Mouse (Mus musculus) thymus, adult 2 months (tissue): Measurements from ENCODE around the gene Gm17359. TPM values are rescaled to one million over a fixed set of nuclear protein-coding genes. Genes with fewer than 3 reads are reported as not detected.

ENCODE experiments used
- DNase-seq: peaks from one replicate; pipeline ENCODE4 v3.0.0; 2021
- H3K27ac ChIP-seq: fragments of 200-500 bp; 2 replicates; pipeline ENCODE4 v1.5.1; 2012; ENCODE audit warnings: low read length, control low read depth; ENCODE audit not compliant: control insufficient read depth, insufficient read depth
- H3K27me3 ChIP-seq: fragments of 200-500 bp; 2 replicates; pipeline ENCODE4 v1.6.1; 2012; ENCODE audit warnings: mild to moderate bottlenecking, low read length, moderate library complexity, mixed read lengths; ENCODE audit not compliant: control insufficient read depth, insufficient read depth
- H3K36me3 ChIP-seq: fragments of 200-500 bp; 2 replicates; pipeline ENCODE4 v1.6.1; 2012; ENCODE audit warnings: mild to moderate bottlenecking, low read length, moderate library complexity; ENCODE audit not compliant: control insufficient read depth, insufficient read depth
- H3K4me1 ChIP-seq: fragments of 200-500 bp; replicated peaks from 2 replicates; pipeline ENCODE4 v1.6.1; 2012; ENCODE audit warnings: low read length; ENCODE audit not compliant: control insufficient read depth, insufficient read depth
- H3K4me3 ChIP-seq: fragments of 200-500 bp; 2 replicates; pipeline ENCODE4 v1.5.1; 2012; ENCODE audit warnings: mild to moderate bottlenecking, low read length, control low read depth, moderate library complexity; ENCODE audit not compliant: control insufficient read depth, insufficient read depth
- CTCF ChIP-seq: fragments of 200-500 bp; IDR thresholded peaks from 2 replicates; pipeline ENCODE4 v1.5.1; 2012; ENCODE audit warnings: mild to moderate bottlenecking, control low read depth, low read length, moderate library complexity, borderline replicate concordance; ENCODE audit not compliant: control insufficient read depth, poor library complexity, insufficient read depth; ENCODE audit errors: extremely low read depth
- POLR2A ChIP-seq: fragments of 200-500 bp; IDR thresholded peaks from 2 replicates; pipeline ENCODE4 v1.6.1; 2012; ENCODE audit warnings: mild to moderate bottlenecking, low read length, control low read depth, moderate library complexity; ENCODE audit not compliant: control insufficient read depth, poor library complexity, insufficient read depth; ENCODE audit errors: extremely low read depth
- WGBS: fragments of 180-500 bp; shearing (Covaris S2); methylation state at CpG from one replicate; pipeline ENCODE4 v1.1.7; 2018; 5-methylcytosine and 5-hydroxymethylcytosine counted together
- polyA plus RNA-seq: library from polyadenylated mRNA; depleted of rRNA; stranded (reverse); fragments of >200 nt; gene quantifications from 2 replicates; pipeline ENCODE4 v1.2.3, GENCODE M21; 2012

The Gm17359 gene
- polyA plus RNA-seq, 1 experiment = 0.11 TPM

DNA sequence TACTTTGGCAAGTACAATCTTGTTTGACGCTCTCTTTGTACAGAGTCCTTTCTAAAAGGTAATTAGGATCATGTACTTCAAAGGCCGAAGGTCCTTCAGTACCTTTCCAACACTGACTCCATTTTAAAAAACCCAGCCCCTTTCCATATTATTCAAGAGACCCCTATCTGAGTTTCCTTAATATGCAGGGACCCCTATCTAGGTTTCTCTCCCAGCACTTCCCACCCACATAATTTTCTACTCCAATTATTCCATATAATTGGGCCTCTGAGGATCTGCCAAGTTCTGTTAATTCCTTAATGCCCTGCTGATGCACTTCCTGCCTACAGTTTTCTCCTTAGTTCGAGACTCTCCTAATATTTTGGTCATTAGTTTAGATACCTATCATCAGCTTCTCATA, 39.9 kb upstream of the Gm17359 start:
- 98% methylated on average over 3 of the region's 3 CpGs for WGBS

GRCm38 (mm10) chr3:79297281-79297680, 39.2 kb upstream of the Gm17359 start:
- Histone ChIP-seq H3K27ac (no peak overlapping the region), H3K4me1 (no peaks in the 10 kb centered on the region), H3K36me3 (no peaks in the 10 kb centered on the region), H3K4me3 (no peak overlapping the region), H3K27me3 (no peaks in the 10 kb centered on the region)
- WGBS = 94% methylated on average over 4 of the region's 4 CpGs
- DNase-seq = no peak
- TF ChIP-seq CTCF (no peak), POLR2A (no peak)

More for the DNA sequence above, 39.9 kb upstream of the Gm17359 start:
- no peak for DNase-seq
- no peak overlapping the region for H3K4me3 ChIP-seq
- H3K4me1 ChIP-seq = no peaks in the 10 kb centered on the region
- no peak overlapping the region for H3K27ac ChIP-seq
- no peaks in the 10 kb centered on the region for H3K27me3 ChIP-seq
- TF ChIP-seq POLR2A = no peak
- no peak for TF ChIP-seq CTCF
- H3K36me3 ChIP-seq = no peaks in the 10 kb centered on the region

- TF ChIP-seq POLR2A = no peak
- TF ChIP-seq CTCF = no peak
- Histone ChIP-seq H3K27ac (no peak overlapping the region), H3K27me3 (no peaks in the 10 kb centered on the region), H3K4me3 (no peak overlapping the region; the same call in 1 of the 2 replicates), H3K4me1 (no peaks in the 10 kb centered on the region), H3K36me3 (no peaks in the 10 kb centered on the region)
- no peak for DNase-seq
- 95% methylated on average over 15 of the region's 15 CpGs for WGBS
Measured at GRCm38 (mm10) chr3:79299401-79299800, 37.1 kb upstream of the Gm17359 start.

- H3K4me3 ChIP-seq = no peak overlapping the region
- H3K27me3 ChIP-seq = no peaks in the 10 kb centered on the region
- no peak for DNase-seq
- TF ChIP-seq CTCF (no peak), POLR2A (no peak)
- no peaks in the 10 kb centered on the region for H3K4me1 ChIP-seq
- WGBS = 96% methylated on average over 4 of the region's 4 CpGs
- H3K27ac ChIP-seq = no peak overlapping the region
- no peaks in the 10 kb centered on the region for H3K36me3 ChIP-seq
Measured at GRCm38 (mm10) chr3:79308605-79309004, 27.9 kb upstream of the Gm17359 start.

GRCm38 (mm10) chr3:79310184-79310583, 26.3 kb upstream of the Gm17359 start:
- Histone ChIP-seq H3K27ac (no peak overlapping the region), H3K4me1 (no peaks in the 10 kb centered on the region), H3K36me3 (no peaks in the 10 kb centered on the region), H3K27me3 (no peaks in the 10 kb centered on the region), H3K4me3 (no peak overlapping the region)
- WGBS = 47% methylated on average over 7 of the region's 7 CpGs
- DNase-seq = no peak
- TF ChIP-seq CTCF (no peak), POLR2A (no peak)

DNA sequence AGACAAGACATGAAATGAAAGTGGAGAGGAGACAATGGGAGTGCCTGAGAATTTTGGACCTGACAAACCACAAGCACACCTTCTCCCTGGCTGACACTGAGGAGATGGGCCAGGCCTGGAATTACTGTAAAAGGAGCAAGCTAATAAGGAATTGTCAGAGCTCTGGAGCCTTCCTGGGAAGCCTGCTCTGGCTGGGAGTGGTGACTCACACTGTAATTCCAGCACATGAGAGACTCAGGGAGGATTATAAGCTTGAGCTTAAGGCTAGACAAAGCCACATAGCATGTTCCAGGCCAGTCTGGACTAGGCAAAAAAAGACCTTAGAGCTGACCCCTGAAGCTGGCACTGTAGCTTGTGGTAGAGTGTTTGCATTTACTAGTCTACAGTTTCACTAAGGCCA, 24.6 kb upstream of the Gm17359 start:
- no peaks in the 10 kb centered on the region for H3K27me3 ChIP-seq
- no peaks in the 10 kb centered on the region for H3K4me1 ChIP-seq
- DNase-seq = no peak
- H3K36me3 ChIP-seq = no peaks in the 10 kb centered on the region
- no peak for TF ChIP-seq CTCF
- H3K27ac ChIP-seq = no peak overlapping the region
- no peak overlapping the region for H3K4me3 ChIP-seq

DNA sequence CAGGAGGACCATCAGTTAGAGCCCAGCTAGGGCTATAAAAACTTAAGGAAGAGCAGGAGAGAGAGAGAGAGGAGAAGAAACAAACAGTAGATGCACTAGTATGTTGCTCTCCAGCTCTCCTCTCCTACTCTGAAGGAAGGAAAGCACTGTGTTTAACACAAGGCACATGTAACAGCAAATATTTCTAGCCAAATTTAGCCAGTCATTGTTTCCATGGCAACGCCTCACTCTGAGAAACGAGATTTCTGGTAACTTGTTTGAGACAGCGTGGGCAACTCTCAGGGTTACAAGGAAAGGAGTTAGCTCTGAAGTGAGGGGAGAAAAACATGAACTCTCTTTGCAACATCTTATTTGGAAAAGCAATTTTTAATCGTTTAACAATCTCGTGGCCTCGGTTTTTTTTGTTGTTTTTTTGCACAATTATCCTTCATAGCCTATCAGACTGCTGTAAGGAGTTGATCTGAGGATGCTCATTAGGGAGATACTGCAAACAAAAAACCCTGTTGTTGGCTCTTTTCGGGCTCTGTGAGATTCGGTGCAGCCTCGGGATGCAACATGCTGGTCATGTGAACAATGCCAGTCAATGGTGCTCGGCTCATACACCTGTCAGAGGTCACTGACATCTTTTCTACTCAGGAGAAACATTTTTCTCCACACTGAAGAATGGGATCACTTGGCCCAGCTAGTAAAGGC, 22.3 kb upstream of the Gm17359 start:
- no peaks in the 10 kb centered on the region for H3K4me1 ChIP-seq
- H3K36me3 ChIP-seq = no peaks in the 10 kb centered on the region
- no peak overlapping the region for H3K4me3 ChIP-seq
- WGBS = 73% methylated on average over 10 of the region's 10 CpGs
- no peak for DNase-seq
- no peak for TF ChIP-seq POLR2A
- TF ChIP-seq CTCF = no peak
- no peak overlapping the region for H3K27ac ChIP-seq
- H3K27me3 ChIP-seq = no peaks in the 10 kb centered on the region
